Mouse (Mus musculus) cerebellum, postnatal 10 days (tissue): Measurements from ENCODE around the gene Arv1.

Experiments used
- DNase-seq, 2 experiments: peaks; one replicate each; pipeline ENCODE4 v3.0.0; 2021; ENCODE audit warnings: mixed read lengths in 2 of 2

Arv1 gene

DNA sequence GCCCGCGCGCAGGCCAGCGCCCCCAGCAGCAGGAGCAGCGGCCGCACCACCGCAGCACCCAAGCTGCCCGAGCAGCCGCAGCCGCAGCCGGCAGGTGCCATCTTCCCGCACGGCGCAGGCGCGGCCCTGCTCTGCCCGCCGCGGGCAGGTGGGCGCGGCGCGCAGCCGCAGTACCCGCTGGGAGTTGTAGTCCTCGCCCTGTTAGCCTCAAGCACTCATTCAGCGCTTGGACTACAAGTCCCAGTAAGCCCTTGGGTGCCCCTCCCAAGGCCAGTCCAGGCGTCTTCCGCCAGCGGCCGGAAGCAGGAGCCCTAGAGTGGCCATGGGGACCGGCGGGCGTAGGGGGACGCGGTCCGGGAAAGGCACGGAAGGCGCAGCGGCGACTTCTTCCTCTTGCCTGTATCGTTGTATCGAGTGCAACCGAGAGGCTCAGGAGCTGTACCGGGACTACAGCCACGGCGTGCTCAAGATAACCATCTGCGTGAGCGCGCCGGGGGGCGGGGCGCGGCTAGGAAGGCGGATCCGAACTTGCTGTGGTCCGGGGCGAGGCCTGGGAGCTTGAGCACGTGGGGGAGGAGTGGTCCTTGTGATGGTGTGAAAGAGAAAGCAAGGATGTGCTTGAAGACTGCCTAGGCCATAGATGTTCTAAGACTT lies at the start of gene Arv1, which contains the start of gene Ttc13:
Arv1 (plus strand) TSS at position 278 of the 654 bp plus-strand sequence.
Ttc13 (minus strand) TSS at position 122 of the 654 bp plus-strand sequence.
- peak; percentile 97 to 98 for DNase-seq

GRCm38 (mm10) chr8:124672345-124672744 lies 49.6 kb upstream of the Arv1 start:
- no peak for DNase-seq

DNA sequence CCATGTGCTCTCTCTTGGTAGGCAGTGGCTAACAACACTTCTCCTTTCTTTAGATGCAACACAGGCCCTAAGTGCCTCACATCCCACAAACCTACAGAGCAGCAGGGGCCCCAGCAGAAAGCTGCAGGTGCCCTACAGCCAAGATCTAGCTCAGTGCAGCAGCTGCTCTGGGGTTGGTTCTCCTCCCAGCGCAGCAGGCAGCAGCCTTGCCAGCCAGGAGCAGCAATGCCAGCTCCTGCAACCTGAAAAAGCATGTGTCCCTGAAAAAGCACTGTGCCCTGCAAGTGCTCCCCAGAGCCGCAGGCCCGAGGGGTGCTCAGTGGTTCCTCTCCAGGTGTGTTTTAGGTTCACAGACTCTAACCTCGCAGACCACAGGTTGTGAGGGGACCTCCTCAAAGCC lies 45.3 kb upstream of the Arv1 start:
- DNase-seq, result peak; percentile 83 to 88

- peak; percentile 77 to 79 for DNase-seq
Measured at GRCm38 (mm10) chr8:124677078-124677477, 44.9 kb upstream of the Arv1 start.

- DNase-seq, result peak; percentile 96 to 97
Measured at GRCm38 (mm10) chr8:124677486-124677885, 44.5 kb upstream of the Arv1 start.

GRCm38 (mm10) chr8:124678246-124678645 lies 43.7 kb upstream of the Arv1 start:
- no peak for DNase-seq

- DNase-seq, result no peak
Measured at GRCm38 (mm10) chr8:124681077-124681791, 40.7 kb upstream of the Arv1 start.

- no peak for DNase-seq
Measured at GRCm38 (mm10) chr8:124681792-124682157, 40.2 kb upstream of the Arv1 start.

DNA sequence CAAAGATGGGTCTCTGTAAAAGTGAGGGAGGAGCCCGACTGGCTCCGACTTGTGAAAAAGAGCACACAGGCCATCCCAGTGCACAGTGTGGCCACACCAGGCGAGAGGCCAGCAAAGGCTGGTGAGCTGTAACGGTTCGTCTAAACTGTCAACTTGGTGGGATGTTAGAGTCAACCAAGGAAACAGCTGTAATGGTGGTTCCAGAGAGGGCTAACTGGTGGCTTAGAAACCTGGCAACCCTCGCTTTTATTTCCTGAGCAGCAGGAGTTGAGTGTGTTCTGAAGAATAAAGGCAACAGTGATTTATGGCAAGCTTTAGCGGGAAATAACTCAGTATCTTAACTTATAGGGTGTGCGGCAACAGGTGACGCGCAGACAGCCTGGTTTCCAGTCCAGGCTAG lies 39.7 kb upstream of the Arv1 start:
- no peak for DNase-seq

GRCm38 (mm10) chr8:124688899-124689298 lies 33.0 kb upstream of the Arv1 start:
- DNase-seq, result no peak

DNA sequence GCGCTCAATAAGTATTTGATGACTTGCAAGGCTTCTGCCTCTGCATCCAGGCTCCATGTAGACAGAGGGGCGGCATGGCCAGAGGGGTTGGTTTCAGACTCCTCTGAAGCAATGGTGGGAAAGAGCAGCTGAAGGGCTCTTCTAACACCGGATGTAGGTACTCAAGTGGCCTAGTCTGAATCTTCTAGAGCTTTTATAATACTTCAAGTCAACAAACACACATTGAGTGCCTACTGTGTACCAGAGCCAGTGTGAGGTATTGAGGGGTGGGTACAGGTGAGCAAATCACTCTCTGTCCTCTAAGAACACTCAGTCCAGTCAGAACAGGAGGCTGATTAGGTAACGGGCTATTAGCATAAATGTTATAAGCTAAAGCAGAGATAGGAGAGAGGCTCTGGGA lies 30.2 kb upstream of the Arv1 start:
- no peak for DNase-seq

DNA sequence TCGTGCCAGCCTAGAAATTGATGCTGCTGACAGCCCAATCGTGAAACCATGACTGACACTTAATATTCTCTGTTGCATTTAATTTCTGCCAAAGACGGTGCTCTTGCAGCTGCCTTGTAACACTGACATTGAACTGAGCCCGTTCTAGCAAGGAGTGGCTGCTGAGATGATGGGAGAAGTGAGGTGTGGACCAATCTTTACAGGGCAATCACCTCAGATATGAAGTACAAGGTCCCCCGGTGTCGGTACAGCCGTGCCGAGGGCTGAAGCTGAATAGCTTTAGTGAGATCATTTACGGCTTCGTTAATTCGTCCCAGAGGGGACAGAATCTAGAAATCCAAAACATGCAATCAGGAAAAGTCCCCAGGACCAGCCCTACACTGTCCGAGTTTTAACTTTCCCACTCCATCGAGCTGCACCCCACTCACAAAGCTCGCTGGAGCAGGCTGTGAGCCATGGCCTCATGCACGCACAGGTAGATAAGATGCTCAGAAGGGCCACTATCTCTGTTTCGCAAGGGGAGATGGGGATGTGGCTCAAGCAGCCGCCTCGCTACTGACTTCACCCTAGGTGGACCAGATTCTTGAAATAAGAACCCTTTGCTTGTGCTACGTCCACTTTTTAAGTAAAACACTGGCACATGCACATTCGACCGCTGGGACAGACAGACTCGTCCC lies 26.4 kb upstream of the Arv1 start:
- no peak for DNase-seq

GRCm38 (mm10) chr8:124700271-124700670 lies 21.7 kb upstream of the Arv1 start:
- no peak for DNase-seq

- DNase-seq, result no peak
Measured at GRCm38 (mm10) chr8:124701023-124701422, 20.9 kb upstream of the Arv1 start.

- DNase-seq, result peak; percentile 29 to 32
Measured at GRCm38 (mm10) chr8:124702183-124702582, 19.8 kb upstream of the Arv1 start.

- DNase-seq, result no peak
Measured at GRCm38 (mm10) chr8:124703526-124703925, 18.4 kb upstream of the Arv1 start.

DNA sequence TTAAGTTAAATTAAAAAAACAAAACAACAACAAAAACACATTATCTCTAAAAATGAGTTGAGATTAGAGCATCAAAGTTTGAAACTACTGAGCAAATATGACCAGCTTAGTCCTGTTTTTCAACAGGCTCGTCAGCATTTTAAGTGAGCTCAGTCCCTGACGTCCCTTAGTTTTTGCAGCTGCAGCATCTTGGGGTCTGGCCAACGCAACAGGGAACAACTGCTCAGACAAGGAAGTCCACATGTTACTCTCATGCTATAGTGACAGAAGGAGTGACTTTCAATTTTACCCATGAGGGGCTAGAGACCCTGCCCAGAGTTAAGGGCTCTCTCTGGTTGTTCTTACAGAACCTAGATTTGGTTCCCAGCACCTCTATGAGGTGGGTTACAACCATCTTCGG lies 17.6 kb upstream of the Arv1 start:
- DNase-seq, result no peak

- DNase-seq, result no peak
Measured at GRCm38 (mm10) chr8:124705823-124706222, 16.1 kb upstream of the Arv1 start.

- no peak for DNase-seq
Measured at GRCm38 (mm10) chr8:124713207-124713606, 8.7 kb upstream of the Arv1 start.

- no peak for DNase-seq
Measured at GRCm38 (mm10) chr8:124715736-124716135, 6.2 kb upstream of the Arv1 start.

DNA sequence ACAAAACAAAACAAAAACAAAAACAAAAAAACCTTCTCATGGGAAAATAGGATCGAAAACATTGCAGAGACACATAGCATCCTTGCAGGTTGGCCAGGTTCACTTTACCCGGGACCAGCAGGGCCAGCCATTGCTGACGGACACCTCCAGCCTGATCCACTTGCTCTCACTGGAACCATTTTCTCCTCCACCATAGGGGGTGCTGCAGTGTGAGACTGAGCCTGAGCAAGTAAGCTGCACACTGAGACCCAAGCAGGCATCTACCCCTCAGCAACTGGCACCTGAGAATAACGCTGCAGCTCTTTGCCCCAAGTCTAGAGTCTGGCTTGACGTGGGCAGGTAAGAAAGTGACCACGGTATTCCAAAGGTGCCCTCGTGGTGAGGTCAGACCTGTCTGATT lies 1.8 kb upstream of the Arv1 start:
- DNase-seq, result peak; percentile 25

DNA sequence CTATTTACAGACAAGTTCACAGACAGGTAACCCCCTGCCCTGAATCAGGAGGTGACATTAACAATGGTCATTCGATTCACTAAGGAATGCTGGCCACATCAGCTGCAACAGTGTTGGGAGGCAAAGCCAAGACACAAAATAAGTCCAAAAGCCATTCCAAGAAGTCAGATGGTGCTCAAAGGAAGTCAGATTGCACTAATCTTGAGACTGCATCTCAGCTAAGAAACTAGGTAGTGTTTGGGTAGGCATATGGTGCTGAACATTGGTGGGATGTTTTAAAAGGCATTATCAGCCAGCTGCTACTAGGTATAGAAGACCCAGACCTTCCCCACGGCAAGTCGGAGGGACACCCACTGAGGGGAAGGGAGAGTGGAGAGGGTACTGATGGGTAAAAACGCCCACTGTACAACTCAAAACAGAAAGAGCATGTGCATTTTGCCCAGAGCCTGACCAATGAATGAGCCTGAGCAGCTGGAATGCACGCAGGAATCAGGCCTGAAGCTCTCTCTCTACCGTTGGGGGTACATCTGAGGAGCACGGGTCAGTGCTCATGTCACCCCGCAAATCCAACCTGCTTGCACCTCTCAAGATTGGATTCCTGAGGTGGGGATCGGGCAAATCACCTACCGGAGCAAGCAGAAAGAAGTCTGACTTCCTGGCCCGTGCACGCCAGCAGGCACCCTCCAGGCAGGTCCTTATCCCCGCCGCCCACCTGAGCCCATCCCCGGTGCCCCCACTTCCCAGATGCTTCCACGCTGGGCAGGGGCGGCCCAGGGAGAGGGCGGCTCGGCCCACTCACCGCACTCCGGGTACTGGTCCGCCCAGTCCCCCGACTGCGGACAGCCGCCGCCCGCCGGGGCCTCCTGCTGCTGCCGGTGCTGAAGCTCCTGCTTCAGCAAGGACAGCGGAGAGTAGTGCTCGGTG lies 739 bp upstream of the Arv1 start:
- peak in 1 of 2 experiments; percentile 9 for DNase-seq

- no peak for DNase-seq
Measured at GRCm38 (mm10) chr8:124724301-124724700, 2.4 kb downstream of the Arv1 start.
